Mouse (Mus musculus) fibroblast of lung, adult 2 months (primary cell): ENCODE measurements at regions not wholly inside any gene's neighbourhood (a gene's known extent, or its start where the extent isn't known, plus 50 kb on each side); places are given as distances from the start of the nearest gene placed in this dataset.

ENCODE experiments used
- DNase-seq: peaks from one replicate; pipeline ENCODE4 v3.0.0-alpha.2; 2011; ENCODE audit warnings: low read depth

DNA sequence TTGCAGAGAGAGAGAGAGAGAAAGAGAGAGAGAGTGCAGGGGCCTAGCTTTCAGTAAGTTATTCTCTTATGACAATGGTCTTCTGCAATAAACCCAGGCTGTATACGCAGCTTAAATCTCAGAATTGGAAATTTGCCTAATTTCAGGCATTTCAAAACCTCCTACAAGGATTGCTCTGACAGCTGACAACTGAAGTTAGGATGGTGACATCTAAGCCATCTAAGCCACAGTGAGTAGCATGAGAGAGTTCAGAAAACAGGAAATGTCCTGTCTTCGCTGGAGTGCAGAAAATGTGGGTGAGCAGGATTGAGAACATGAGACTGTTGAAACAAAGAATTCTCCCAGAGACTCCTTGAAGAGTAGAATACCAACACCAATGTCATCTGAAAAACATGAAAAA lies 56.8 kb downstream of the Fam110c start:
- DNase-seq: no peak

DNA sequence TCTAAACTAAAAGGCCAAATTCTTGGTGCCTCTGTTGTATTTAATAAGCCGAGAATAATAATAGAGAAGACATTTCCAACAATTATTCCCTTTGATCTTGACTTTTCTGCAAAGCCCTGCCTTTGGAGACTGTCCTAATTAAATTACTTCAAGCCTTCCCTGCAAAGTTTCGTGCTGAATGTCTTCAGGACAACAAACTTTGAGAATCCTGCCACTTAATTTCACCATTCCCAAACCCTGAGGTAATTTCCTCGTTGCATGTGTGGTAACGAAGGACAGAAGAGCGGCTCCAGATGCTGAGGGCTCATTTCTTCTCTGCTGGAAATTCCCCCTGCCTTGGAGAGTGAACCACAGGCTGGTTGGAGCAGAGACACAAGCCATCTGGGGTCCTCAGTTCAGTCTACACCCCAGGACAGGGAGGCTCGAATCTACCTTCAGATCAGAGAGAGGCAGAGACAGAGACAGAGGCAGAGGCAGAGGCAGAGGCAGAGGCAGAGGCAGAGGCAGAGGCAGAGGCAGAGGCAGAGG lies 60.9 kb downstream of the Fam110c start:
- DNase-seq: no peak

DNA sequence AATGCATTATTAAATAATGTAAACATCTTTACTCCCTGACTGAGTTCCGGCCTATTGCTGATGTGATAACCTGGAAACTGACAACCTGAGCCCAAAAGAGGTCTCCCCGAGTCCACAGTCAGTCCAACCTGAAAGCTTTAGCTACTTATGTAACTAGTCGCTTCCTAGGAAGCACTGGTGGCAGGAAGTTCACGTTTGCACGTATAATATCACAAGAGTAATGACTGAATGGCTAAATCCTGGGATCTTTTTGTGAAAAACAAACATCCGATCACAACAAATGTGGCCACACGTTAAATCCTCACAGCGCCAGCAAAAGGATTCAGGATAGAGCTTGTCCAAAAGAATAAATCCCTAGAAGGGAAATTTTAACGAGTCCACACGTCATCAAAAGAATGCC lies 62.7 kb downstream of the Fam110c start:
- DNase-seq: no peak

GRCm38 (mm10) chr12:31136911-31137310 lies 63.2 kb downstream of the Fam110c start:
- no peak for DNase-seq

GRCm38 (mm10) chr12:31137431-31137830 lies 63.8 kb downstream of the Fam110c start:
- DNase-seq: no peak

DNA sequence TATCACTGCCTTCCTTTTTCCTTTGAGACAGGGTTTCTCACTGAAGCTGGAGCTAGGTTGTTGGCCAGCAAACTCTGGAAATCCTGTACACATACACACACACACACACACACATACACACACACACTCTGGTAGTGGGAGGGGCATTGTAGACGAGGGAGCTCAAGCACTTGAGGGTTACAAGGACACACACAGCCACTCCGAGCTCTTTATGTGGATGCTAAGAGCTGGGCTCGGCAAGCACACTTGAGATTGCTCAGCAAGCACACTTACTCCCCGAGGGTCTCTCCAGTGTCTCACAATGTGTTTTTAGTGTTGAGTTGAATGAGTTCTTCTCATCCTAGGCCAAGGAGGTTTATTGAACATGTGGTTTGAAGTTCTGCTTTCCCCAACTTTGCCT lies 66.2 kb downstream of the Fam110c start:
- DNase-seq: no peak

GRCm38 (mm10) chr12:31143266-31143665 lies 69.6 kb downstream of the Fam110c start:
- DNase-seq: no peak

DNA sequence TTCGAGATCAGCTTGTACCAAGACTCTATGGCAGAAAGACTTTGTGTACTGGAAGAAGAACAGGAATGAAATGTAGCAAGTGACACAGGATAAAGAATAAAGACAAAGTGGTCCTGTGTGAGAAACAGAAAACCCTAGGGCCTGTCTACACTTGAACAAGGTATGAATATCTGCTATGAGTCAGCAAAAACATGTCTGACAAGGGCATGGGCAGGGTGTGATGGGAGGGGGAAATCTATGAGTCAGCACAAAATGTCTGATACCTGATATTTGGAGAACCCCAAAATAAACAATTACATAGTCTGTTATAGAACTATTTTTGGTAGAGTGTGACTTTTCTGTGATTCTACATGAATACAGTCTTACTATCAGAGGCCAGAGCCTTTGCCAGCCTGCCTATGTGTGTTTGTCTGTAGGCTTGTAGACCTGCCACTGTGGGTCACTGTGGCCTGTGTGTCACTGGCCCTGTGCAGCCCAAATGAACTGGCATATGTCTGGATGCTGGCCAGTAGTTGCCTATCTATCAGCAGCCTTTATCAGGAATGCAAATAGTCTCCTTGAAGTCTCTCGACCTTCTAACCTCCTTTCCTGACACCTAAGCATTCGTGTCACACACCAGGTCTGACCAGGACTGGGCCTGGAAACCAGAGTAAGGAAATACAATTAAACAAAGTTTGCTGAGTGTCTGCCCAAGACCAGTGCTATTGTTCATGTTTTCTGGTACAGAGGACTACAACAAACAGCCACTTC lies 71.5 kb downstream of the Fam110c start:
- no peak for DNase-seq

GRCm38 (mm10) chr12:31148417-31149356 lies 75.0 kb downstream of the Fam110c start:
- no peak for DNase-seq

DNA sequence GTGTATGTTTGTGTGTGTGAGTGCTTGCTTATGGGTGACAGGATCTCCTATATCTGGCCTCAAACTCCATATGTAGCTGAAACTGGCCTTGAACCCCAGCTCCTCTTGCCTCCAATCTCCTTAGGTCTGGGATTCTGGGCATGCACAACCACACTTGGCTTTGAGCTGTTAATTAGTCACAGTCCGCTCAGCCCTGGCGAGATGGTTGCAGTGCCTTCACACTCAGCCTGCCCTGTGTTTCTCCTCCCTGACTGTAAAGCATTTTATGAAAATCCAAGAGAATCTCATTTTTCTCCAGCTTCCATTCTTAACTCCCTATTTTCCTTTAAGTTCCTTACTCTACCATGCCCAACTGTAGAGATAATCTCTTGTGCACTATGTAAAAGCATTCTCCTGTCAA lies 80.1 kb downstream of the Fam110c start:
- DNase-seq: no peak

DNA sequence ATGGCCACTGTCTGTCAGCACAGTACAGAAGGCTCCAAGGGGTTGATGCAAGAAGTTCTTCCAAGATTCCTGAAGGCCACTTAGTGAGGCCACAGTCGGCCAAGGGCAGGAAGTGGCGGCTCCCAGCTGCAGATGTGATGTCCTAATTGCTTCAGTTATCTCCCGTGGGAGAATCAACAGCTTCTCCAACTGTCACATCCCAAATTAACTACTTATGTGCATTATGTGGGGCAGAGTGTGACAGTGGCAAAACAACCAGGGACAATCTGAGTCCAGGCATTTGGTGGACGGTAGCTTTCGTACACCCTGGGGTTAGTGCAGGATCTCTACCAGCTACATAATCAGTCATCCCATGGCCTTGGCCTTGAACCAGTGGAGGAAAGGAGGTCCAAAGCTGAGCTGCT lies 80.9 kb downstream of the Fam110c start:
- DNase-seq: no peak

DNA sequence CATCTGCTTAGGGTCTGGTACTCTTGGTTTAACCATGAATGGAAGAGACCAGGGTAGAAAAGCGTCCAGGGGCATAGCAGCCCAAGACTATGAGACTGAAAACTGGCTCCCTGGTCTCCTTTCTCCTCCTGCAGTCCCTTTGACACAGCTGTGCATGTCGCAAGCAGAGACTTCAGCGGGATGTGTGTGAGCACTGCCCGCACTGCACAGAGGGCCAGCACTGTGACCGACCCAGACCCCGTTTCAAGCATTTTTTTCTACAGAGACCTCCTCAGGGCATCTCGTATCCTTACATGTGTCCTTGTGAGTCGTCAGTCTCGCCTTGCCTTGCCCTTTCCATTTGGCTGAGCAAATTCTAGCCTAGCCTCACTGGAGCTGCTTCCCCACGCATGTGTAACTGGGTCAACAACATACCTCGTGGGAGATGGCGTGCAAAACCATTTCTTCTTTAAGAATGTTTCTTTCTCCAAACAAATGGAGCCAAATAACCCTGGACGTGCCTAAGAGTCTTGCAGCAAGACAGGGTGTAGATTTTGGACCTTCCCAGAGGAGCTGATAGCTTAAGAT lies 82.6 kb downstream of the Fam110c start:
- DNase-seq: no peak

- DNase-seq: no peak
These were observed 83.1 kb upstream of the Gm6993 start for GRCm38 (mm10) chr12:31157453-31157852.

DNA sequence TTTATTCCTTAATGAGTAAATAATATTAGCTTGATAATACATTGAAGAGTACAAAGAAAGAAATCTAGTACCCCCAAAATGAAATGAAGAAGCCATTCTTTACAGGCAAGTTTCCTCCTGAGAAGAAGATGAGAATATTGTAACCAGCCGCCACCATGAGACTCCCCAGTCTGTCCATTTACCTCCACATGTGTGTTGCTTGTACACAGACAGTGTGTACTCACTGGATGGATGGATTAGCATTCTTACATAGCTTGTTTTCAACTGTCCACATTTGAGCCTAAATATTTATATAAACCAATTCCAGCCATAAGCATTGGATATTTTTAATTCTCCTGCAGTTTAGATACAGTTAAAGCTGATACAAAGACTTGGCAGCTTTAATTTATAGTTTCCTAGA lies 82.7 kb upstream of the Gm6993 start:
- DNase-seq: no peak

DNA sequence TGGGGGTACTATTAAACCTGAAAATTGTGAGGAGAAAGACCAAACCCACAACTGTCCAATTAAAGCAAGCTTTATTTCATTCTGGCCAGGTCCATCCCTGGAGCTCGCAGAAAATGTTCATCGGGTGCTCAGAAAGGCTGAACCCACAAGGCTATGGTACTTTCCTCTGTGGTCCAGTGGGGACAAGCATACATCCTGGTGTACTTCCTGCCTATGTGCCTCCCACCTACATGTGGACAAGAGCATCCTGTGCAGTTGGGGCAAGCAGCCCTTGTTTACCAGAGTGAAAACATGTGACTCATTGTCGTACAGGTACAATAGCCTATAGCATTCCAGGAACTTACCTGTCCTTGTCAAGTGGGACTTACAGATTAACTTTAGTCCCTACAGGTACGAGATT lies 81.7 kb upstream of the Gm6993 start:
- DNase-seq: no peak

- DNase-seq: no peak
These were observed 81.2 kb upstream of the Gm6993 start for GRCm38 (mm10) chr12:31159378-31159777.

GRCm38 (mm10) chr12:31168221-31168890 lies 72.2 kb upstream of the Gm6993 start:
- DNase-seq: no peak

- no peak for DNase-seq
These were observed 70.5 kb upstream of the Gm6993 start for GRCm38 (mm10) chr12:31170111-31170510.

DNA sequence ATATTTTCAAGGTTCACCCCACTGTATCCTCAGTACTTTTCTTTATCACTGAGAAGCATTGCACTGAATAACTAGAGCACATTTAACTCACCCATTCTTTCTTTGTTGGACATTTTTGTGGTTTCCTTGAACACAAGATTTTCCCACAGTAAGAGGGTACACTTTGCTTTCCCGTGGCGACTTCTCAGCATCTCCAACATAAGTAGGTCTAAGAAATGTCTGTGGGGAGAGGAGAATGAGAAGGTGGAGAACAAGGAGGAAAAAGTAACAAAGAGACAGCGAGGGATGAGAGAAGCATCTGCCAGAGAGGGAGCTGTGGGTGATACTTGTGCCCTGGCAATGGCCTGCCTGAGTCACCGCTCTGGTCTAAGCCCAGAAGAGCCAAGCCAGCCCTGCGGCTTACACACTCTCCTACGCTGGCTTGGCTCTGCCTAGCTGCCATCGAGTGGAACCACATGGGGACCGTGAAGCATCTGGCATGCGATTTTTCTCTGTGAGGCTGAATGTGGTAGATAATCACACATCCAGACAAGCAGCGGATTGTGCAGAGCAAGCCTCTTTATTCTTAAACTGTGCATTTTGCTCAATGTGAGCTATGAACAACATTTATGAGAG lies 69.9 kb upstream of the Gm6993 start:
- DNase-seq: peak; percentile 87

- DNase-seq: no peak
These were observed 68.6 kb upstream of the Gm6993 start for GRCm38 (mm10) chr12:31171992-31172391.

DNA sequence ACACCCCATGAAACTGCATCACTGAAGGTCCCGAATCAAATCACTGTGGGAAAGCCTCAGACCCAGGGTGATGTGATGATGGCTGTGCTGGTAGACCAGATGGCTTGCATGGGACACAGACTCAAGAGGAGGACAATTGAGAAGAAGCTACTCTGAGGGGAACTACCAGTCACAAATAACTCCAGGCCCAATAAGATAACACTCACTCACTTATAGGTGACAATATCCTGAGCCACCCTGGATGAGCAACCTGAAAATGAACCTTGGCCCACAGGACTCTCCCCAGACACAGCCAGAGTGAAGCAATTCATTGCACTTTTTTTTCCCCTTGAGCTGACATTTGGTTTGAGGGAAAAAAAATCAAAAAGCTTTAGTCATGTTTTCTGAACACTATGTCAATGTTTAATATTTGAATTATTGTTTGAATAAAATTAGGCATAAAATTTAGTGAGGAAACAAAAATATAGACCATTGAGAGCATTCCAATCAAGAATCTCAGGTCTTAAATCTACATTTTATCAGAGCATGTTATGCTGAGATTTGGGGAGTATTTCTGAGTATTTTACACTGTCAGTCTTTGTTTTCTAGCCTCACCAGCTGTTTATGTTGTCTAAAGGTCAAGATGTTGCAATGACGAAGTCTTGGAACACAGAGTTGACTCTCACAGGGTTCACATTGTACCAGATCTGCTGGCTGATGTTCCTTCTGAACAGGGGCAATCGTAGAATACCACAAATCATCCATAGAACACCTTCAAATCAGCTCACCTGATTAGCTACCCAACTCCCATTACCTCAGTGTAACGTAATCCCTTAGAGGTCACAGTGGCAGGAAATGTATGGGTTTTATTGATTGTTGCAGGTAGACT lies 67.9 kb upstream of the Gm6993 start:
- DNase-seq: no peak
